Mouse (Mus musculus): ENCODE measurements around the gene Qk.
A peak's percentile ranks its signal among the peaks of the same experiment; 100 is the strongest.

Gene Qk

GRCm38 (mm10) chr17:10319685-10320455, at the start of gene Qk:
TSS of gene Qk (minus strand) at chr17:10319854.
- DNase-seq, result peak; percentile 98

- no peak for DNase-seq
Observed at GRCm38 (mm10) chr17:10367044-10367443, 47.4 kb upstream of the Qk start.

GRCm38 (mm10) chr17:10366577-10366976, 46.9 kb upstream of the Qk start:
- DNase-seq, result no peak

GRCm38 (mm10) chr17:10365501-10366482, 46.1 kb upstream of the Qk start:
- DNase-seq, result no peak

GRCm38 (mm10) chr17:10363151-10363550, 43.5 kb upstream of the Qk start:
- no peak for DNase-seq

GRCm38 (mm10) chr17:10361882-10362291, 42.2 kb upstream of the Qk start:
- no peak for DNase-seq

GRCm38 (mm10) chr17:10360738-10361137, 41.1 kb upstream of the Qk start:
- no peak for DNase-seq

- no peak for DNase-seq
Observed at GRCm38 (mm10) chr17:10359466-10359865, 39.8 kb upstream of the Qk start.

- no peak for DNase-seq
Observed at GRCm38 (mm10) chr17:10357348-10357747, 37.7 kb upstream of the Qk start.

- DNase-seq, result no peak
Observed at GRCm38 (mm10) chr17:10356294-10356693, 36.6 kb upstream of the Qk start.

- DNase-seq, result no peak
Observed at GRCm38 (mm10) chr17:10355746-10356145, 36.1 kb upstream of the Qk start.

- peak; percentile 6 for DNase-seq
Observed at GRCm38 (mm10) chr17:10338286-10338685, 18.6 kb upstream of the Qk start.

GRCm38 (mm10) chr17:10336558-10336957, 16.9 kb upstream of the Qk start:
- DNase-seq, result peak; percentile 3

- peak; percentile 61 for DNase-seq
Observed at GRCm38 (mm10) chr17:10335809-10336499, 16.3 kb upstream of the Qk start.

GRCm38 (mm10) chr17:10334957-10335690, 15.5 kb upstream of the Qk start:
- DNase-seq, result peak; percentile 62

GRCm38 (mm10) chr17:10334481-10334880, 14.8 kb upstream of the Qk start:
- no peak for DNase-seq

GRCm38 (mm10) chr17:10333321-10333720, 13.7 kb upstream of the Qk start:
- DNase-seq, result no peak

- DNase-seq, result no peak
Observed at GRCm38 (mm10) chr17:10332127-10332526, 12.5 kb upstream of the Qk start.

- DNase-seq, result no peak
Observed at GRCm38 (mm10) chr17:10329461-10329860, 9.8 kb upstream of the Qk start.

GRCm38 (mm10) chr17:10328544-10329100, 9.0 kb upstream of the Qk start:
- DNase-seq, result no peak

- no peak for DNase-seq
Observed at GRCm38 (mm10) chr17:10327584-10328210, 8.0 kb upstream of the Qk start.

Data from thymus, postnatal 4 days (tissue).